Mouse (Mus musculus) heart, postnatal 0 days (tissue): ENCODE results near the gene Sema6c.
A peak's percentile ranks its signal among the peaks of the same experiment; 100 is the strongest.

Experiments
- CTCF ChIP-seq: IDR thresholded peaks from 2 replicates; pipeline ENCODE4 v1.5.1; 2016; ENCODE audit warnings: antibody characterized with exemption, control low read depth, low read depth
- EP300 ChIP-seq: IDR thresholded peaks from 2 replicates; pipeline ENCODE4 v1.6.1; 2016; ENCODE audit warnings: antibody characterized with exemption, low read depth

DNA sequence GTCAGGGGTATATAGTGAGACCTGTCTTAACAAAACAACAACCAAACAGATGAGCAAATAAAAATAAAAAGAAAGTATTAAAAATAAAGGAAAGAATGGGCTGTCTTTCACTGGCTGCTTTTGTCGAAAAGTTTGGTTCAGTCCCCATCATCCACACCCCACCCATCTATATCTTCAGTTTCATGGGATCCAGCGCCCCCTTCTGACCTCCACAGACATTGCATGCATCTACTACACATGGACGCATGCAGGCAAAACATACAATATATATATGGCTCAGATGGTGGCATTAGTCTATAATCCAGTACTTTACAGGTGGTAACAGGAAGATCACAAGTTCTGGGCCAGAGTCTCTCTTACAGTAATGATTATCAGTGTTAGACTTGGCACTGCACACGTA, 6.4 kb upstream of the Sema6c start:
- peak; percentile 42 for TF ChIP-seq CTCF
- TF ChIP-seq EP300 = no peak
